Mouse (Mus musculus): Measurements from ENCODE around the gene Styx.
A peak's percentile ranks its signal among the peaks of the same experiment; 100 is the strongest.
"Not testable (repeated sequence)": the region's sequence is repeated elsewhere in the genome, so short reads cannot be mapped to it uniquely, and the experiment has no call there.

Gene Styx

GRCm38 (mm10) chr14:45364211-45365195 is 13.6 kb downstream of the Styx start:
- DNase-seq (ENCODE audit: low read depth): no peak

GRCm38 (mm10) chr14:45365196-45365587 is 14.3 kb downstream of the Styx start:
- no peak for DNase-seq (ENCODE audit: low read depth)

DNA sequence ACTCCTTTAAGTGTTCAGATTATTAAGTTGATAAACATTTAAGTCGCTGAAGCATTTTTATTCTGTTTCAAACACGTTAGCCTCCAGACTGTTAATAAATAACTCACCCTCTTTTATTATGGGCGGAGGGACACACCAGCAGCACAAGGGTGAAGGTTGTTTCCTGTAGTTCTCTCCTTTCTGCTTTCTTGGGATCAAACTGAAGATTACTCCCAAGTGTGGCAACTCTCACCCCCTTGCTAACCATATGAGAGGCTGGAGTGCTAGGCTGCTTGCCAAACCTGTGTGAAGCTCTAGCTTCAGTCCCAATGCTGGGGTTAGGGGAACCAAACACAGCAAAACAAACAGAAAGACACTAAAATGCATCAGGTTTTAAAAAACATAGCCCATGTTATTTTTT is 27.9 kb downstream of the Styx start:
- DNase-seq (ENCODE audit: low read depth): no peak

DNA sequence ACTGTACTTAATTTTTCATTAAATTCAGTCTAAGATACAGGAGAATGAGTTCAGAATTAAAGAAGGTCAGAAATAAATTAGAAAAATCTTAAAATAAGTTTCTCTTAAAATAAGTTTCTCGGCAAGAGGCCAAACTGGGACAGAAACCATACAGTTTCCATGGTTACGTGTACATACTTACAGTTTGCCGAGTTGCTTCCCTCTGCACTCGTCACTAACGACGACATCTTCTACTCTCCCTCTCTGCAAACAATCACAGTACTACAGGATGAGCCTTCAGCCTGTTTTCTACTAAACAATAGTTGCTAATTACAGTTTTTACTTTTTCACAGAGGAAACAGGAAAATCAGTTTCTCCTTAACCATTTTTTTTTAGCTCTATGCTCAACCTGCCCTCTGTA is 29.9 kb downstream of the Styx start:
- no peak for DNase-seq (ENCODE audit: low read depth)

DNA sequence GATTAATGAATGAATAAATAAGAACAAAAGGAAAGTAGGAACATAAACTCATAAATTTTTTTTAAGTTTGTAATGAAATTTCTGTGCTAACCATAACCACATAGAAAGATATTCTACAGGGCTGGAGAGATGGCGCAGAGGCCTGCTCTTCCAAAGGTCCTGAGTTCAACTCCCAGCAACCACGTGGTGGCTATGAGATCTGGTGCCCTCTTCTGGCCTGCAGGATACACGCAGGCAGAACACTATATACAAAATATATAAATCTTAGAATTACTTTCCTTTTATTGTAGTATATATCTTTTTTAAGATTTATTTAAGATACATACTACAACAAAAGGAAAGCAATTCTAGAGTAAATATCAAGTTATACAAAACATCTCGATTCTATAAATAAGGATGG is 32.0 kb downstream of the Styx start:
- no peak for DNase-seq (ENCODE audit: low read depth)

DNA sequence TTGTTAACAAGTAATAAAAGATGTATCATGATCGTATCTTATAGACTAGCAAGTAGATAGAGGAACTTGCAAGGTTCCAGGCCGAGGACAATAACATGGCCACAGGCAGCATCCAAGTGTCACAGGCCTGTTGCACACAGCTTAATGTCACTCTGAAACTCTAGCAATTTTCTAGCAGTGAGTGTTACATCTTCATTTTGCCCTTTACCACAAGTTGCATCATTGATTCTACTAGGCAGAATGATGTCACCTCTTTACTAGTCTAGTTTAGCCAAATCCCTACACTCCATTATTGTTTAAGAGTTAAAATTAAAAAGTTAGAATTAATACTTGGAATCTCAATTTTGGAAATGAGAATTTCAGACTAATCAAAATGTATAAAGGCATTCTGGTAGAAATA is 34.7 kb downstream of the Styx start:
- no peak for DNase-seq (ENCODE audit: low read depth)

DNA sequence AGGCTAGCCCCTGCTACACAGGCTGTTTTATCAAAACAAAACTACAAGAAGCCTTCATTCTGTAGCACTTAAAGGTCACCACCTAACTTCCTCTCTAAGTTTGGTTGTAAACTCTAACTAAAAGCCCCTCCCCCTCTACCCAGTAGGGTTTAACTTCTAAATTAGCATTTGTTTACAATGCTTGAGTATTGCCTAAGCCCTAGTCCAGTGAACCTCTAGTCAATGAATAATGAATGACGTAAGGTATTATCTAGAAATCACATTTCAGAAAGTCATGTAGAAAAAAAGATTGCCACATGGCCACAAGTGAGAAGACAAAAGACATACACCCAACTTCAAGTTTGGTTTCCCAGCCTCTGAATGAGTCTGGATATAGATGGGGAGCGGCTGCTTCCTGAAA is 36.6 kb downstream of the Styx start:
- no peak for DNase-seq (ENCODE audit: low read depth)

DNA sequence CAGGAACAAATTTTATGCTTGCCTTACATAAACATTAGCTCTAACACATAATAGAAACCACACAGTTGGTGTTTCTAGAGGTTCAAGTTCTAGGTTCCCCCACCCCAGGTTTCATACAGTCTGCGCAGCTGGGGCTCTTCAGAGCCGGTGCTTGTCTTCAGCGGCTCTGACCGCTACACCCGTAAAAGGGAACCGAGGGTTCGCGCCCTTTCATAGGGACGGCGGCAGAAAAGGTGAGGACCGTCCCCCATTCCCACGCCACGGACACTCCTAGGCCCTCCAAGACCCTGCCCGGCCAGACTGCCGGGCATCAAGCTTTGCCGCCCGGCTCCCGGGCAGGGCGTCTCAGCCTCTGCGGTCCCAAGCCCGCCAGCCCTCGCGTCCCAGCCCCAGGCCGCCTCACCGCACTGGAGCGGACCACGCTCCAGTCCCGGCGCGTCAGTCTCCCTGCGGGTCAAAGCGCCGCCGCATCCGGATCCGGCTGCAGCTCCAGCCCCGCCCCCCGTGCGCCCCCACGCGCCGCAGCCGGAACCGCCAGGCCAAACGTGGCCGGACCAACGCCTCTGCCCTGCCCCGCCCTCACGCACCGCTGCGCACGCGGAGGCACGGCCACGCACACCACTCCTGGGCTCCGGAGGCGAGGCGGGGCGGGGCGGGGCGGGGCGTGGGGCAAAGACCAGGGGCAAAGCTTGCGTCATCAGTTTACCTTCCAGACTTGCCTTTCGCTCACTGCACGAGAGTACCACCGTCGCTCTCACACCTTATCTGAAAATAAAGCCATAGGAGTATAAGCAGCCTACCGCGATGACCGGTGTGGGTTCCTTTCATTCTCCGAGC is 37.7 kb downstream of the Styx start:
- DNase-seq (ENCODE audit: low read depth): peak; percentile 67

- no peak for DNase-seq (ENCODE audit: low read depth)
Measured at GRCm38 (mm10) chr14:45389194-45389593, 38.3 kb downstream of the Styx start.

GRCm38 (mm10) chr14:45399836-45400235 is 48.9 kb downstream of the Styx start:
- DNase-seq (ENCODE audit: low read depth): no peak

DNA sequence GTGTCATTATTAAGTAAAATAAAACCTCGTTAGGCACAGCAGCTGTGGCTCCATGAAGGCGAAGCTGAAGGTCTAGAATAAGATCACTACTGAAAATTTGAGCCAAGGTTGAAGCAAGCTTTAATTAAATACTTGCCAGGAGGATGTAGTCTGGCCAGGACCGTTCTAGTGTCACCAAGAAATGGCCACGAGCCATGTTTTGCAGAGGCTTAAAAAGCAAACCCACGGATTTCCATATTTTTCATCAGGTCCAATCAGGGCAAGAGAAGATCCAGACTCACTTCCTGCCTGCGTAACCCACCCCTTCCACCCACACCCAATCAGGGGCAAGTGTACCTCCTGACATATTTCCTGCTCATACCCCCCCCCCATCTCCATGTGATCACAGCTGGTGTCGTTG is 52.8 kb downstream of the Styx start:
- no peak for DNase-seq (ENCODE audit: low read depth)

DNA sequence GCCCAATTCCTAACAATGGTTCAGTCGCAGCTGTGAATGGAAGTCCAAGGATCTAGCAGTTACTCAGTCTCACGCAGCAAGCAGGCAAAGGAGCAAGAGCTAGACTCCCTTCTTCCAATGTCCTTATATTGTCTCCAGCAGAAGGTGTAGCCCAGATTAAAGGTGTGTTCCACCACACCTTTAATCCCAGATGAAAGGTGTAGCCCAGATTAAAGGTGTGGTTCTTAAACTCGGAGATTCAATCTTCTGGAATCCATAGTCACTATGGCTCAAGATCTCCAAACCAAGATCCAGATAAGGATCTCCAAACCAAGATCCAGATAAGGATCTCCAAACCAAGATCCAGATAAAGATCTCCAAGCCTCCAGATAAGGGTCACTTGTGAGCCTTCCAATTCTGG is 53.9 kb downstream of the Styx start, which contains the start of gene Gnpnat1:
Gene Gnpnat1 (minus strand): TSS at position 101 of the 400 bp plus-strand sequence.
- DNase-seq (ENCODE audit: low read depth): not testable (repeated sequence)

DNA sequence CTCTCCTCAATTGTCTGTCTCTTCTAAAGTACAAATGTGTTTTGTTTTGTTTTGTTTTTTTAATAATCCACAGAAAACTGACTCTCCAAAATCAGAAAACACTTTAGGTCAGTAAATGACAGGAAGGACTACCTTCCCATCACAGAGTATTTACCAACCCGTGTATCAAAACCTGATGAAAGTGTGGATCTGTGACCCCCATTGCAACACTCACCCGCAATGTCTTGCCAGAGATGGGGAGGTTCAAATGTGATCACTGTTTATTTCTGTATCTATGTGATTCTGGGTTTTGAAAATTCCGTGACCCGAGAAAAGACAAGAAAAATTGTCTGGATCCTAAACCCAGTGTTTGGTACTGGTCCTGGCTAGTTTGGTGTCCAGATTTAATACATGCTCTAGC is 65.4 kb downstream of the Styx start:
- no peak for DNase-seq (ENCODE audit: low read depth)

- DNase-seq (ENCODE audit: low read depth): no peak
Measured at GRCm38 (mm10) chr14:45418553-45418952, 67.7 kb downstream of the Styx start.

- DNase-seq (ENCODE audit: low read depth): no peak
Measured at GRCm38 (mm10) chr14:45419323-45419722, 68.4 kb downstream of the Styx start.

DNA sequence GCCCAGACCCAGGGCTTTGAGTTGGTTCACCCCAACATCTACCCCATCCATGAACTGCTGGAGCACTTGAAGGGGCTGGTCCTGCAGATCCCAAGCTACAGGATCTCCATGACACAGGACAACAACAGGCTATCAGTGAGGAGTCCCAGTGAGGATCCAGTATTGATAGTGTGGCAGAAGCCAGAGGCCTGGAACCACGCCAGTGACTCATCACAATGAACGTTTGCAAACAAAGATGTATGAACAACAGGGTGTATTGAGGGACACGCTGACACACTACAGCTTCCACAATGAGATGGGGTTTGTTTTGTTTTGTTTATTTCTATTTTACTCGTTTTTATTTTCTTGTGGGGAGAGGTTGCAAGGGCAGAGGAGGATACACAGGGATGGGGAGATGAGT is 71.5 kb downstream of the Styx start:
- DNase-seq (ENCODE audit: low read depth): no peak

DNA sequence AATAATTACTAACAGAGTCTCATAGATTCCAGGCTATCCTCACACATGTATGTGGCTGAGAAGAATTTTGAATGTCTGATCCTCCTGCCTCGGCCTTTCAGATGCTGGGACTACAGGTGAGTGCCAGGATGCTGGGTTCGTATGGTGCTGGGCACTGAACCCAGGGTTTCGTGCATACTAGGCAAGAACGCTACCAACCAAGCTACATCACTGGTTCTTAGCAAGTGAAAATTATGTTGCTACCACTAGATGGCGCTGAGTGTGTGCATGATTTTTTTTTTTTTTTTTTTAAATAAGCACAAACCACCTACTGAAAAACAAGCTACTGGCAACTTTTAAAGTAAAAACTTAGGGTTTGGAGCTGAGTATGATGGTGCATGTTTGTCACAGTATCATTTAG is 72.3 kb downstream of the Styx start:
- peak; percentile 60 for DNase-seq (ENCODE audit: low read depth)

DNA sequence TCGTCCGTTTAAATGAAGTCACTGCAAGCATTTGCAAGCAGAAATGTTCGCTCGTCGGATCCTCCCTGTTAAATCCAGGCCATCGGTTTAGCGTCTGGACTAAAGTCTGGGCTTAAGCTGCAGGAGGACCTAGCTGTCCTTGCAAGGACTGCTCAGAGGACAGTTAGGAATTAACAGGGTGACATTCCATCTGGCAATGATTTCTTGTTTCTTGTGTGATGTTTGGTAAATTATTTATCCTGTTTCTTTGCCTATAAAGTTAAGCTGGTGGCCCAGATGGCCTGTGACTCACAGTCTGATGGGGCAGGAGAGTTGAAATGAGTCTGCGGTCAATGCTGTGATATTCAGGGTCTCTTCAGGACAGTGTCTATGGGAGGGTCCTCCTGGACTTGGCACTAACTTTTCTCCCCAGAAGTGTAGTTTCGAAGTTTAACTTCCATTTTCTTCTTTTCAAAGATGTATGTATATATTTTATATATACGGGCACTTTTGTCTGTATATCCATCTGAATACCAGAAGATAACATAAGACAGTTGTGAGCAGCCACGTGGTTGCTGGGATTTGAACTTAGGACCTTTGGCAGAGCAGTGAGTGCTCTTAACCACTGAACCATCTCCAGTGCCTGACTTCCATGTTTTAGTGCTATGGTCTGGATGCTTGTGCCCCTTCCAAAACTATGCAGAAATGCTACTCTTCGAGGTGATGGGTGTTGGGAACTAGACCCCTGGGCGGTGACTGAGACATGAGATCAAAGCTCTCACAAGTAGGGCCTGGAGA is 79.4 kb downstream of the Styx start:
- DNase-seq (ENCODE audit: low read depth): no peak

DNA sequence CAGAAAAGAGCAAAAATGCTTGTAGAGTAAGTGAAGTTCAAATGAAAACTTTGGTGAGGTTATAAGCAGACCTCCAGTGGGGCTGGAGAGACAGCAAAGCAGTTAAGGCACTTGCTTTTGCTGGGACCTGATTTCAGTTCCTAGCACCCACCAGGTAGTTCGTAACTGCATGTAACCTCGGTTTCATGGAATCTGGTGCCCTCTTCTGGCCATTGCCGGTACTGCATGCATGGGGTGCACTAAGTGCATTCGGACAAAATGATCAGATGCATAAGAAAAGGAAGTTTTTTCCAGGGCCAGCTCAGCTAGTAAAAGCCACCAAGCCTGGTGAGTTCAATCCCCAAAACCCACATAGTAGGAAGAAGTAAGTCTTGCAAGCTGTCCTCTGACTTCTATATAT is 81.1 kb downstream of the Styx start:
- no peak for DNase-seq (ENCODE audit: low read depth)

- no peak for DNase-seq (ENCODE audit: low read depth)
Measured at GRCm38 (mm10) chr14:45434220-45434619, 83.3 kb downstream of the Styx start.

DNA sequence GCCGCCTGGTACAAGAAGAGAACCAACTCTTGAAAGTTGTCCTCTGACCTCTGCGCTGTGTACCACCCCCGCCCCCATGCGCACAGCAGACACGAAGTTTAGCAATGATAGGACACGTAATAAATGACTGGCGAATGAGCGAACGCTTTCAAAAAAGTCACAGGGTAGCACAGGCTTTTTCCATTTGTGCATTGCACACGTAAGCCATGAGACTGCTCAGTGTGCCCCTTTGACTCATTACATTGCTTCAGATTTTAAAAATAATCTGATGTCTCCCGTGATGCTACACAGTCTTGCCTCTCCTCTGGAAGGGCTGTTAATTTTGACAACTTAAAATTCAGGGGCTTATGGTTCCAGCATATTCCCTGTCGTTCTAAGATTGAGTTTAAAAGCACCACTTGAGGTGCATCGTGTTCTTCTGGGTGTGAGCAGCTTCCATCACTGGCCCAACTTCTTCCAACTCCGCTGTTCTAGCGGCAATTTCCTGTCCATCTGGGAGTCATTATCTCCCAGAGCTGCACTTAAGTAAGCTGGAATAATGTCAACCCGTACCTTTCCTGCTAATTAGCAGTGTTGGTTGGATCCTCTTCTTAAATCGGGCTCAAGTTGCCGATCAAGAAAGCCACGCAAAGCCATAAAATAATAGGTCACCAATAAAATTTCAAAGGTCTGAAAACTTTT is 87.5 kb downstream of the Styx start:
- DNase-seq (ENCODE audit: low read depth): no peak

DNA sequence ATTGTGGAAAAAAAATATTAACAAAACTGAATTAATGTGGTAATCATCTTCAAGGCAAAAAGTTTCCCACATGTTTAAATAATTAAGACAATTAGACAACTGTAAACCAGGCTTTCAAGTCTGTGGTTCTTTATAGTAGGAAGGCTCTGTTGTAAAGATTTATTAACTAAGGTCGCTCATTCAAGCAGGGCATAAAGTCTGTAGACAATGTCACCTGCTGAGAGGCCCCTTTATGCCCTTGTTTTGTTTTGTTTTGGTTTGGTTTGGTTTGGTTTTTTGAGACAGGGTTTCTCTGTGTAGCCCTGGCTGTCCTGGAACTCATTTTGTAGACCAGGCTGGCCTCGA is 88.0 kb downstream of the Styx start:
- DNase-seq (ENCODE audit: low read depth): no peak

Measured in c-Kit-positive CD71-negative TER-119-negative erythroid progenitor cells, embryonic 14.5 days (primary cell).